Mouse (Mus musculus) MEL (cell line): ENCODE results near the gene 4930579F01Rik. TPM values are rescaled to one million over a fixed set of nuclear protein-coding genes. Genes with fewer than 3 reads are reported as not detected.

Experiments
- DNase-seq: peaks from one replicate; pipeline ENCODE4 v3.0.0; 2011; ENCODE audit warnings: low read depth, low spot score
- H3K27ac ChIP-seq: 2 replicates; pipeline ENCODE4 v1.5.1; 2012; ENCODE audit warnings: low read depth, mild to moderate bottlenecking, control low read depth, low read length, moderate library complexity; ENCODE audit not compliant: control insufficient read depth
- H3K27me3 ChIP-seq, 2 experiments: fragments of 150-350 bp in 1 of 2; sonication (generic) in 1 of 2; 2 replicates each; pipeline ENCODE4 v1.6.1; 2012; ENCODE audit warnings: low read length in 2 of 2, mild to moderate bottlenecking in 2 of 2, improper control_type of control experiment in 1 of 2, moderate library complexity in 1 of 2; ENCODE audit not compliant: insufficient read depth in 2 of 2, control insufficient read depth in 1 of 2
- H3K36me3 ChIP-seq, 2 experiments: 2 replicates each; pipeline ENCODE4 v1.6.1; 2012 to 2014; ENCODE audit warnings: low read length in 2 of 2, improper control_type of control experiment in 1 of 2, inconsistent platforms in 1 of 2, mild to moderate bottlenecking in 1 of 2; ENCODE audit not compliant: insufficient read depth in 2 of 2, control insufficient read depth in 1 of 2
- H3K4me1 ChIP-seq, 2 experiments: fragments of 150-350 bp in 1 of 2; sonication (generic) in 1 of 2; 2 replicates each; pipeline ENCODE4 v1.6.1; 2012; ENCODE audit warnings: low read length in 2 of 2, improper control_type of control experiment in 1 of 2, mild to moderate bottlenecking in 1 of 2; ENCODE audit not compliant: insufficient read depth in 2 of 2, control insufficient read depth in 1 of 2
- H3K4me3 ChIP-seq, 2 experiments: fragments of 150-350 bp in 1 of 2; sonication (generic) in 1 of 2; 2 replicates each; pipeline ENCODE4 v1.5.1; 2012; ENCODE audit warnings: low read depth in 2 of 2, low read length in 2 of 2, mild to moderate bottlenecking in 2 of 2, moderate library complexity in 2 of 2, control low read depth in 1 of 2, improper control_type of control experiment in 1 of 2; ENCODE audit not compliant: control insufficient read depth in 1 of 2, insufficient read depth in 1 of 2
- H3K79me2 ChIP-seq: 2 replicates; pipeline ENCODE4 v1.6.1; 2012; ENCODE audit warnings: mild to moderate bottlenecking, low read length, moderate library complexity; ENCODE audit not compliant: control insufficient read depth, poor library complexity, insufficient read depth
- H3K9ac ChIP-seq: 2 replicates; pipeline ENCODE4 v1.6.1; 2012; ENCODE audit warnings: low read depth, mild to moderate bottlenecking, control low read depth, low read length, moderate library complexity; ENCODE audit not compliant: control insufficient read depth, poor library complexity, severe bottlenecking
- H3K9me3 ChIP-seq: fragments of 150-350 bp; sonication (generic); replicated peaks from 2 replicates; pipeline ENCODE4 v1.6.1; 2012; ENCODE audit warnings: mild to moderate bottlenecking, low read length, improper control_type of control experiment, moderate library complexity; ENCODE audit not compliant: insufficient read depth
- CHD2 ChIP-seq: IDR thresholded peaks from 2 replicates; pipeline ENCODE4 v1.6.1; 2011; ENCODE audit warnings: low read length, improper control_type of control experiment
- ELF1 ChIP-seq: IDR thresholded peaks from 2 replicates; pipeline ENCODE4 v1.6.1; 2014; ENCODE audit warnings: low read depth, mild to moderate bottlenecking, inconsistent platforms, low read length, improper control_type of control experiment, moderate library complexity
- EP300 ChIP-seq, 2 experiments: IDR thresholded peaks; 2 replicates each; pipeline ENCODE4 v1.6.1; 2011; ENCODE audit warnings: improper control_type of control experiment in 2 of 2, low read length in 2 of 2, low read depth in 1 of 2, mild to moderate bottlenecking in 1 of 2
- ETS1 ChIP-seq: IDR thresholded peaks from 2 replicates; pipeline ENCODE4 v1.6.1; 2012; ENCODE audit warnings: low read depth, mild to moderate bottlenecking, inconsistent platforms, low read length, improper control_type of control experiment, moderate library complexity
- GABPA ChIP-seq: IDR thresholded peaks from 2 replicates; pipeline ENCODE4 v1.6.1; 2012; ENCODE audit warnings: low read depth, mild to moderate bottlenecking, inconsistent platforms, low read length, improper control_type of control experiment, moderate library complexity
- HCFC1 ChIP-seq: IDR thresholded peaks from 2 replicates; pipeline ENCODE4 v1.6.1; 2012; ENCODE audit warnings: low read depth, mild to moderate bottlenecking, inconsistent platforms, low read length, improper control_type of control experiment, moderate library complexity
- JUND ChIP-seq: IDR thresholded peaks from 2 replicates; pipeline ENCODE4 v1.6.1; 2011; ENCODE audit warnings: low read depth, mild to moderate bottlenecking, improper control_type of control experiment, low read length
- KAT2A ChIP-seq: conservative IDR thresholded peaks from 2 replicates; pipeline ENCODE4 v1.6.1; 2012; ENCODE audit warnings: low read depth, low read length, improper control_type of control experiment, inconsistent platforms
- MAX ChIP-seq: IDR thresholded peaks from 2 replicates; pipeline ENCODE4 v1.6.1; 2011; ENCODE audit warnings: low read length, improper control_type of control experiment
- MAZ ChIP-seq: IDR thresholded peaks from 2 replicates; pipeline ENCODE4 v1.6.1; 2012; ENCODE audit warnings: low read depth, mild to moderate bottlenecking, inconsistent platforms, low read length, improper control_type of control experiment
- MEF2A ChIP-seq: IDR thresholded peaks from 2 replicates; pipeline ENCODE4 v1.6.1; 2014; ENCODE audit warnings: low read depth, mild to moderate bottlenecking, inconsistent platforms, low read length, improper control_type of control experiment; ENCODE audit not compliant: poor library complexity, insufficient replicate concordance, severe bottlenecking; ENCODE audit errors: extremely low read depth
- MYB ChIP-seq: IDR thresholded peaks from 2 replicates; pipeline ENCODE4 v1.6.1; 2011; ENCODE audit warnings: mild to moderate bottlenecking, low read depth, low read length, improper control_type of control experiment
- POLR2A ChIP-seq, 2 experiments: IDR thresholded peaks; 2 replicates each; pipeline ENCODE4 v1.6.1; 2011 to 2012; ENCODE audit warnings: low read length in 2 of 2, mild to moderate bottlenecking in 2 of 2, control low read depth in 1 of 2, improper control_type of control experiment in 1 of 2, low read depth in 1 of 2, moderate library complexity in 1 of 2; ENCODE audit not compliant: control insufficient read depth in 1 of 2, insufficient read depth in 1 of 2, poor library complexity in 1 of 2
- RAD21 ChIP-seq: IDR thresholded peaks from 2 replicates; pipeline ENCODE4 v1.6.1; 2011; ENCODE audit warnings: mild to moderate bottlenecking, low read depth, low read length, improper control_type of control experiment
- SIN3A ChIP-seq: IDR thresholded peaks from 2 replicates; pipeline ENCODE4 v1.6.1; 2012; ENCODE audit warnings: low read length, improper control_type of control experiment, inconsistent platforms
- TBP ChIP-seq: IDR thresholded peaks from 2 replicates; pipeline ENCODE4 v1.8.0; 2011; ENCODE audit warnings: low read depth, low read length, improper control_type of control experiment
- TCF12 ChIP-seq: IDR thresholded peaks from 2 replicates; pipeline ENCODE4 v1.6.1; 2014; ENCODE audit warnings: low read depth, mild to moderate bottlenecking, inconsistent platforms, low read length, improper control_type of control experiment, moderate library complexity
- USF1 ChIP-seq: IDR thresholded peaks from 2 replicates; pipeline ENCODE4 v1.6.1; 2014; ENCODE audit warnings: low read depth, mild to moderate bottlenecking, inconsistent platforms, low read length, improper control_type of control experiment, moderate library complexity
- ZNF384 ChIP-seq: IDR thresholded peaks from 2 replicates; pipeline ENCODE4 v1.6.1; 2012; ENCODE audit warnings: low read depth, mild to moderate bottlenecking, inconsistent platforms, low read length, improper control_type of control experiment
- polyA plus RNA-seq, 2 experiments: library from polyadenylated mRNA; stranded (reverse) in 1 of 2; unstranded in 1 of 2; fragments of >175 nt in 1 of 2; fragments of >200 nt in 1 of 2; gene quantifications; 2 replicates each; pipeline versions ENCODE4 v1.2.1 to v1.2.4; 2012; ENCODE audit warnings: low replicate concordance in 2 of 2, low read depth in 1 of 2; ENCODE audit not compliant: insufficient read length in 2 of 2, insufficient read depth in 1 of 2, missing spikeins in 1 of 2
- total RNA-seq: library from RNA; depleted of rRNA; stranded (reverse); fragments of 300-350 nt; gene quantifications from 2 replicates; pipeline ENCODE4 v1.2.3, GENCODE M21; 2012

Gene 4930579F01Rik
- total and polyA plus RNA-seq, 3 experiments, result not detected

DNA sequence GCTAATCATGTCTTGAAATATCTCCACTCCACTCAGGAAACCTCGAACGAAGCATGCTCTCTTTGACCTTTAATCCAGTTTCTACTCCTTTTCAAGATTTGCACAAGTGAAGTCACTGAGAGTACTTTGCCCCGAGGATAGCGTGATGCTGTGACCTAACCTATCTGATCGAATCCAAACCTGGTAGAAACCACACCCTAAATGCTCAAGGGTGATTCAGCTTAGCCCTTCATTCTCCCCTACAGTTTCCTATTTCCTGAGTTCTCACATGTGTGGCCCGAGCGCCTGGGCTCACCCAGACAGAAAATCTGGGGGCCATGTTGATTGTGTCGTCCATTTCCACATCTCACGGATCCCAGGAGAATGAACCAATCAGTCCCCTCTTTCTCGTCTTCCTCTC is 44.4 kb upstream of the 4930579F01Rik start:
- H3K27ac ChIP-seq, result no peak overlapping the region
- H3K4me3 ChIP-seq, result no peak overlapping the region
- H3K36me3 ChIP-seq, result peaks cover 0 to 3% of the 10 kb centered on the region in 2 experiments; a peak in 1 of 4 replicates
- no peak overlapping the region for H3K9ac ChIP-seq
- no peaks in the 10 kb centered on the region; a peak in 1 of 4 replicates for H3K27me3 ChIP-seq
- no peaks in the 10 kb centered on the region for H3K9me3 ChIP-seq
- H3K4me1 ChIP-seq, result peaks cover 0 to 10% of the 10 kb centered on the region in 2 experiments; a peak in 2 of 4 replicates
- TF ChIP-seq GABPA, result no peak
- no peak for TF ChIP-seq MAZ
- no peak for TF ChIP-seq ELF1
- no peak for TF ChIP-seq MAX
- no peak for TF ChIP-seq SIN3A
- TF ChIP-seq EP300 (IDR thresholded peaks at IDR 0.05; ENCODE audit: low read depth in 1 of 2, low read length in 2 of 2), result no peak
- no peak for TF ChIP-seq ZNF384
- no peak for TF ChIP-seq TBP
- TF ChIP-seq USF1, result no peak
- TF ChIP-seq RAD21, result no peak
- no peak for TF ChIP-seq KAT2A
- no peak for TF ChIP-seq CHD2
- no peak for TF ChIP-seq HCFC1
- TF ChIP-seq JUND, result no peak
- TF ChIP-seq, all 39 proteins: peak for 0
- peak; percentile 7 for DNase-seq
- no peaks in the 10 kb centered on the region for H3K79me2 ChIP-seq

GRCm38 (mm10) chr3:138236546-138237163 is 43.0 kb upstream of the 4930579F01Rik start:
- peaks cover 0 to 3% of the 10 kb centered on the region in 2 experiments; a peak in 1 of 4 replicates for H3K36me3 ChIP-seq
- no peaks in the 10 kb centered on the region; a peak in 1 of 4 replicates for H3K27me3 ChIP-seq
- no peak overlapping the region for H3K27ac ChIP-seq
- no peaks in the 10 kb centered on the region for H3K9me3 ChIP-seq
- no peak overlapping the region for H3K4me3 ChIP-seq
- no peaks in the 10 kb centered on the region for H3K79me2 ChIP-seq
- DNase-seq, result no peak
- peaks cover 0 to 10% of the 10 kb centered on the region in 2 experiments; a peak in 2 of 4 replicates for H3K4me1 ChIP-seq
- TF ChIP-seq MEF2A (no peak), ETS1 (no peak), SIN3A (no peak), JUND (no peak), POLR2A (IDR thresholded peaks at IDR 0.05; ENCODE audit: control insufficient read depth in 1 of 2, insufficient read depth in 1 of 2, low read depth in 1 of 2, low read length in 2 of 2, poor library complexity in 1 of 2) (no peak), USF1 (no peak), TCF12 (no peak), ELF1 (no peak), MYB (no peak)
- H3K9ac ChIP-seq, result no peak overlapping the region
